Mouse (Mus musculus): ENCODE results near the gene Tas1r1. TPM values are rescaled to one million over a fixed set of nuclear protein-coding genes. Genes with fewer than 3 reads are reported as not detected.
A peak's percentile ranks its signal among the peaks of the same experiment; 100 is the strongest.

Tas1r1 gene
- total RNA-seq (2014; rRNA removed): 0.54 and 1.00 TPM in 2 replicates
- 1.1 and 1.5 TPM in 2 replicates for polyA plus RNA-seq (2015; fragmentation: Nextera tagmentation; extraction: Ambion mirVana)

GRCm38 (mm10) chr4:152038225-152038984 is at the start of gene Tas1r1:
Gene Tas1r1, minus strand, starts transcription at chr4:152038568.
- ATAC-seq: no peak
- Histone ChIP-seq H3K4me1 (ENCODE audit: insufficient read depth) (peaks cover 11% of the 10 kb centered on the region; the same call in 1 of the 2 replicates), H3K4me2 (ENCODE audit: low read depth) (peak within 1 kb of the TSS; percentile 88), H3K4me3 (ENCODE audit: low read depth, low read length) (peak within 1 kb of the TSS; percentile 84), H3K9ac (peak within 1 kb of the TSS; percentile 70), H3K9me3 (ENCODE audit: low read length) (no peaks in the 10 kb centered on the region), H3K27ac (ENCODE audit: low read depth, low read length) (0 out of 2 replicates have a peak within 1 kb of the TSS, but pooled peaks have one; percentile 9), H3K36me3 (ENCODE audit: insufficient read depth) (peaks cover 19% of the 10 kb centered on the region), H3K27me3 (ENCODE audit: insufficient read depth, low read length) (no peaks in the 10 kb centered on the region)
- TF ChIP-seq CTCF (IDR thresholded peaks at IDR 0.05; ENCODE audit: low read depth): no peak
- no peak for DNase-seq
- WGBS: 51% methylated on average over 10 of the region's 10 CpGs

- peak; percentile 46 for DNase-seq
- no peak overlapping the region for H3K27ac ChIP-seq (ENCODE audit: low read depth, low read length)
- no peak overlapping the region for H3K4me3 ChIP-seq (ENCODE audit: low read depth, low read length)
These were observed 49.8 kb upstream of the Tas1r1 start for GRCm38 (mm10) chr4:152088133-152088532.

GRCm38 (mm10) chr4:152087211-152088081 is 49.1 kb upstream of the Tas1r1 start:
- Histone ChIP-seq H3K4me2 (ENCODE audit: low read depth) (peak overlapping the region; percentile 85), H3K27me3 (ENCODE audit: insufficient read depth, low read length) (no peaks in the 10 kb centered on the region), H3K27ac (ENCODE audit: low read depth, low read length) (peak overlapping the region; percentile 45; the same call in 1 of the 2 replicates), H3K4me1 (ENCODE audit: insufficient read depth) (peaks cover 12% of the 10 kb centered on the region), H3K9me3 (ENCODE audit: low read length) (no peaks in the 10 kb centered on the region), H3K36me3 (ENCODE audit: insufficient read depth) (no peaks in the 10 kb centered on the region; the same call in 1 of the 2 replicates), H3K9ac (peak overlapping the region; percentile 80), H3K4me3 (ENCODE audit: low read depth, low read length) (peak overlapping the region; percentile 67)
- no peak for TF ChIP-seq CTCF (IDR thresholded peaks at IDR 0.05; ENCODE audit: low read depth)
- 6% methylated on average over 12 of the region's 12 CpGs for WGBS
- DNase-seq (no peak), ATAC-seq (no peak; the same call in 1 of the 2 replicates)

More at GRCm38 (mm10) chr4:152088133-152088532, 49.8 kb upstream of the Tas1r1 start:
- no peak for TF ChIP-seq CTCF (IDR thresholded peaks at IDR 0.05; ENCODE audit: low read depth)
- H3K36me3 ChIP-seq (ENCODE audit: insufficient read depth): no peaks in the 10 kb centered on the region; the same call in 1 of the 2 replicates
- H3K27me3 ChIP-seq (ENCODE audit: insufficient read depth, low read length): no peaks in the 10 kb centered on the region
- 18% methylated on average over 4 of the region's 4 CpGs for WGBS
- no peaks in the 10 kb centered on the region for H3K9me3 ChIP-seq (ENCODE audit: low read length)
- peak overlapping the region; percentile 85 for H3K4me2 ChIP-seq (ENCODE audit: low read depth)
- H3K9ac ChIP-seq: no peak overlapping the region
- peaks cover 12% of the 10 kb centered on the region for H3K4me1 ChIP-seq (ENCODE audit: insufficient read depth)
- ATAC-seq: no peak

GRCm38 (mm10) chr4:152086505-152087210 is 48.3 kb upstream of the Tas1r1 start:
- H3K9ac ChIP-seq: peak overlapping the region; percentile 80
- peak; percentile 46 for DNase-seq
- under 1% methylated on average over 62 of the region's 92 CpGs for WGBS

GRCm38 (mm10) chr4:152084616-152085015 is 46.2 kb upstream of the Tas1r1 start:
- Histone ChIP-seq H3K27me3 (ENCODE audit: insufficient read depth, low read length) (no peaks in the 10 kb centered on the region), H3K4me3 (ENCODE audit: low read depth, low read length) (no peak overlapping the region)
- 89% methylated on average over 7 of the region's 7 CpGs for WGBS

More at GRCm38 (mm10) chr4:152086505-152087210, 48.3 kb upstream of the Tas1r1 start:
- H3K4me2 ChIP-seq (ENCODE audit: low read depth): peak overlapping the region; percentile 85
- peak overlapping the region; percentile 67 for H3K4me3 ChIP-seq (ENCODE audit: low read depth, low read length)
- H3K9me3 ChIP-seq (ENCODE audit: low read length): no peaks in the 10 kb centered on the region
- peak overlapping the region; percentile 45; the same call in 1 of the 2 replicates for H3K27ac ChIP-seq (ENCODE audit: low read depth, low read length)
- H3K4me1 ChIP-seq (ENCODE audit: insufficient read depth): peaks cover 12% of the 10 kb centered on the region
- ATAC-seq: peak; percentile 74
- H3K27me3 ChIP-seq (ENCODE audit: insufficient read depth, low read length): no peaks in the 10 kb centered on the region
- TF ChIP-seq CTCF (IDR thresholded peaks at IDR 0.05; ENCODE audit: low read depth): 0 out of 2 replicates have a peak, but pooled peaks have one; percentile 3
- H3K36me3 ChIP-seq (ENCODE audit: insufficient read depth): no peaks in the 10 kb centered on the region; the same call in 1 of the 2 replicates

GRCm38 (mm10) chr4:152083611-152084220 is 45.3 kb upstream of the Tas1r1 start:
- Histone ChIP-seq H3K9me3 (ENCODE audit: low read length) (no peaks in the 10 kb centered on the region), H3K36me3 (ENCODE audit: insufficient read depth) (no peaks in the 10 kb centered on the region), H3K9ac (no peak overlapping the region), H3K4me2 (ENCODE audit: low read depth) (no peak overlapping the region), H3K27ac (ENCODE audit: low read depth, low read length) (no peak overlapping the region), H3K4me3 (ENCODE audit: low read depth, low read length) (no peak overlapping the region), H3K27me3 (ENCODE audit: insufficient read depth, low read length) (no peaks in the 10 kb centered on the region), H3K4me1 (ENCODE audit: insufficient read depth) (peaks cover 12% of the 10 kb centered on the region)
- DNase-seq (no peak), ATAC-seq (no peak)
- 53% methylated on average over 7 of the region's 7 CpGs for WGBS
- TF ChIP-seq CTCF (IDR thresholded peaks at IDR 0.05; ENCODE audit: low read depth): no peak

More at GRCm38 (mm10) chr4:152084616-152085015, 46.2 kb upstream of the Tas1r1 start:
- ATAC-seq (no peak), DNase-seq (no peak)
- Histone ChIP-seq H3K36me3 (ENCODE audit: insufficient read depth) (no peaks in the 10 kb centered on the region; the same call in 1 of the 2 replicates), H3K4me1 (ENCODE audit: insufficient read depth) (peaks cover 12% of the 10 kb centered on the region), H3K9me3 (ENCODE audit: low read length) (no peaks in the 10 kb centered on the region), H3K27ac (ENCODE audit: low read depth, low read length) (no peak overlapping the region), H3K9ac (no peak overlapping the region), H3K4me2 (ENCODE audit: low read depth) (no peak overlapping the region)
- TF ChIP-seq CTCF (IDR thresholded peaks at IDR 0.05; ENCODE audit: low read depth): no peak

Data from forebrain, postnatal 0 days (tissue).